Mouse (Mus musculus) mesoderm, embryonic 11.5 days (tissue): Measurements from ENCODE around the gene Nek2.

Experiments used
- DNase-seq: peaks from one replicate; pipeline ENCODE4 v3.0.0-alpha.2; 2012; ENCODE audit warnings: low read depth, low spot score

Nek2 gene

GRCm38 (mm10) chr1:191814935-191815334 lies 6.3 kb upstream of the Nek2 start:
- no peak for DNase-seq

- DNase-seq: no peak
Measured at GRCm38 (mm10) chr1:191816596-191816995, 4.6 kb upstream of the Nek2 start.

- peak; percentile 92 for DNase-seq
Measured at GRCm38 (mm10) chr1:191817418-191818144, 3.7 kb upstream of the Nek2 start.

- no peak for DNase-seq
Measured at GRCm38 (mm10) chr1:191818145-191818631, 3.1 kb upstream of the Nek2 start.

GRCm38 (mm10) chr1:191819026-191819425 lies 2.2 kb upstream of the Nek2 start:
- DNase-seq: no peak

GRCm38 (mm10) chr1:191820951-191821325 lies 306 bp upstream of the Nek2 start:
- DNase-seq: no peak

GRCm38 (mm10) chr1:191829124-191829523 lies 7.9 kb downstream of the Nek2 start:
- no peak for DNase-seq

- DNase-seq: no peak
Measured at GRCm38 (mm10) chr1:191833396-191833795, 12.2 kb downstream of the Nek2 start.

GRCm38 (mm10) chr1:191834825-191835224 lies 13.6 kb downstream of the Nek2 start:
- peak; percentile 83 for DNase-seq

- DNase-seq: no peak
Measured at GRCm38 (mm10) chr1:191836318-191836985, 15.2 kb downstream of the Nek2 start.

GRCm38 (mm10) chr1:191837691-191838090 lies 16.4 kb downstream of the Nek2 start:
- DNase-seq: no peak

GRCm38 (mm10) chr1:191838994-191839741 lies 17.9 kb downstream of the Nek2 start:
- peak; percentile 47 for DNase-seq

- DNase-seq: no peak
Measured at GRCm38 (mm10) chr1:191840774-191841565, 19.7 kb downstream of the Nek2 start.

GRCm38 (mm10) chr1:191842247-191842646 lies 21.0 kb downstream of the Nek2 start:
- DNase-seq: no peak

GRCm38 (mm10) chr1:191846667-191847066 lies 25.4 kb downstream of the Nek2 start:
- no peak for DNase-seq

GRCm38 (mm10) chr1:191849501-191849900 lies 28.3 kb downstream of the Nek2 start:
- no peak for DNase-seq

GRCm38 (mm10) chr1:191853442-191853841 lies 32.2 kb downstream of the Nek2 start:
- no peak for DNase-seq

GRCm38 (mm10) chr1:191854716-191855115 lies 33.5 kb downstream of the Nek2 start:
- no peak for DNase-seq

GRCm38 (mm10) chr1:191855136-191855878 lies 34.1 kb downstream of the Nek2 start:
- no peak for DNase-seq

GRCm38 (mm10) chr1:191856886-191857651 lies 35.8 kb downstream of the Nek2 start:
- DNase-seq: no peak
